10 mouse cellular contexts compared by ENCODE assay signal in the genomic region with DNA sequence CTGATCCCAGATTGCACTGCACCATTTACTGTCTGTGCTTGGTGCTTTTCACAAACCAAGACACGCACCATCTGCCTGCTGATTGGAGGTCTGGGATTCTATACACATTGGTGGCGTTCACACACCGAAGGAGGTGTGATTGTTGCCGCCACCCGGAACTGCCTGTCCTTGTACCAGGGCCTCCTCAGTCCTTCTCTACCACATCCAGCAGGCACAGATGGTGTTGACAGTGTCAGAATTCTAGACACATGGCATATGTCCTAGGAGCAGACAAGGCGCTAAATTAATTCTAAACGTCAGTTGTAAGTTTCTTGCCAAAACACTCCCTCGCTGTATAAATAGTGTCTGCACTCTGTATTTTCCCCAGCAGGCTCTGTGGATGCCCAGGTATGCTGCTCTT.
DNase-seq lines count a peak whose midpoint lies in the region; ATAC-seq and TF ChIP-seq lines count a peak whose summit lies in the region.
"Had no signal": no experiment of that assay in that cellular context is flagged by ENCODE, and none has a peak within 500 bp of the region (broad histone marks: within the 10 kb centered on the region; RNA-seq: fewer than 3 reads in every experiment).

No protein-coding gene starts in this region.

- WGBS in intestine, embryonic 15.5 days, result 52% methylated on average over 8 of the region's 8 CpGs
- 63% methylated on average over 8 of the region's 8 CpGs for WGBS in intestine, postnatal 0 days

- no peak overlapping the region for H3K27ac ChIP-seq in intestine, embryonic 15.5 days
- H3K27ac ChIP-seq in intestine, postnatal 0 days (ENCODE audit: low read depth, low read length), result no peak overlapping the region
- H3K27ac ChIP-seq: limb, embryonic 15.5 days; midbrain, embryonic 12.5 days had no signal

- H3K27me3 ChIP-seq in intestine, embryonic 15.5 days (replicated peaks), result no peaks in the 10 kb centered on the region
- no peaks in the 10 kb centered on the region for H3K27me3 ChIP-seq in intestine, postnatal 0 days (replicated peaks; ENCODE audit: control insufficient read depth, insufficient read depth, low read length)
- H3K27me3 ChIP-seq: limb, embryonic 15.5 days; midbrain, embryonic 12.5 days had no signal

- 0 out of 2 replicates have a peak, but pooled peaks cover 2% of the 10 kb centered on the region for H3K4me1 ChIP-seq in intestine, embryonic 15.5 days (replicated peaks)
- no peaks in the 10 kb centered on the region for H3K4me1 ChIP-seq in intestine, postnatal 0 days (replicated peaks; ENCODE audit: control insufficient read depth, insufficient read depth, low read length)
- H3K4me1 ChIP-seq: limb, embryonic 15.5 days; midbrain, embryonic 12.5 days had no signal

- peak; percentile 83 to 88 for DNase-seq in frontal cortex, postnatal 36 days (ENCODE audit: low spot score in 2 of 2)
- peak; percentile 53 to 87 for DNase-seq in layer of hippocampus, postnatal 14 days (ENCODE audit: low spot score in 2 of 2)
- peak; percentile 3 for DNase-seq in skeletal muscle tissue, adult 2 months (ENCODE audit: low read depth, low spot score)
- DNase-seq in thymus, postnatal 4 days, result no peak
- DNase-seq in kidney, adult 18-20 months, result no peak

- H3K4me2 ChIP-seq in intestine, embryonic 15.5 days (replicated peaks), result 0 out of 2 replicates have a peak overlapping the region, but pooled peaks have one; percentile 6
- H3K4me2 ChIP-seq in intestine, postnatal 0 days (replicated peaks; ENCODE audit: low read depth), result no peak overlapping the region
- H3K4me2 ChIP-seq: limb, embryonic 15.5 days; midbrain, embryonic 12.5 days had no signal

- H3K36me3 ChIP-seq in intestine, embryonic 15.5 days, result no peaks in the 10 kb centered on the region
- no peaks in the 10 kb centered on the region for H3K36me3 ChIP-seq in intestine, postnatal 0 days (ENCODE audit: control insufficient read depth, insufficient read depth)
- H3K36me3 ChIP-seq: G1E; limb, embryonic 15.5 days; midbrain, embryonic 12.5 days had no signal

- no peak for TF ChIP-seq CTCF in intestine, postnatal 0 days (IDR thresholded peaks at IDR 0.05; ENCODE audit: low read depth)

- no peak overlapping the region for H3K4me3 ChIP-seq in intestine, embryonic 15.5 days (replicated peaks)
- H3K4me3 ChIP-seq in intestine, postnatal 0 days (ENCODE audit: low read depth, low read length), result no peak overlapping the region
- H3K4me3 ChIP-seq: limb, embryonic 15.5 days; midbrain, embryonic 12.5 days had no signal

- ATAC-seq in intestine, embryonic 15.5 days, result no peak
- no peak for ATAC-seq in intestine, postnatal 0 days

- no peaks in the 10 kb centered on the region for H3K9me3 ChIP-seq in intestine, embryonic 15.5 days
- H3K9me3 ChIP-seq in intestine, postnatal 0 days (ENCODE audit: control insufficient read depth), result no peaks in the 10 kb centered on the region
- H3K9me3 ChIP-seq: limb, embryonic 15.5 days; midbrain, embryonic 12.5 days had no signal

- H3K9ac ChIP-seq in intestine, embryonic 15.5 days, result no peak overlapping the region
- H3K9ac ChIP-seq in intestine, postnatal 0 days (ENCODE audit: low read depth, low read length), result no peak overlapping the region
- H3K9ac ChIP-seq: limb, embryonic 15.5 days; midbrain, embryonic 12.5 days had no signal

Comparison
In these comparisons a context has a peak if more than half of its experiments do, and no peak if none do; other contexts are left out.
1. DNase-seq: peak in frontal cortex, postnatal 36 days (2 of 2), layer of hippocampus, postnatal 14 days (2 of 2) and skeletal muscle tissue, adult 2 months (single experiment); none in thymus, postnatal 4 days (single experiment) and kidney, adult 18-20 months (single experiment).